Mouse (Mus musculus) intestine, embryonic 15.5 days (tissue): ENCODE measurements at regions not wholly inside any gene's neighbourhood (a gene's known extent, or its start where the extent isn't known, plus 50 kb on each side); places are given as distances from the start of the nearest gene placed in this dataset.
A peak's percentile ranks its signal among the peaks of the same experiment; 100 is the strongest.
"Not testable (repeated sequence)": the region's sequence is repeated elsewhere in the genome, so short reads cannot be mapped to it uniquely, and the experiment has no call there.

ENCODE experiments used
- ATAC-seq: fragments of 200-750 bp; cut with Nextera tagmentation; 2 replicates; pipeline ENCODE4 v1.8.0; 2017; ENCODE audit warnings: moderate TSS enrichment, moderate library complexity
- H3K27ac ChIP-seq: fragments of 300-500 bp; sonication (generic); 2 replicates; pipeline ENCODE4 v1.5.1; 2015; ENCODE audit warnings: mild to moderate bottlenecking, inconsistent platforms
- H3K27me3 ChIP-seq: fragments of 300-500 bp; sonication (generic); replicated peaks from 2 replicates; pipeline ENCODE4 v1.6.1; 2015; ENCODE audit warnings: inconsistent platforms
- H3K36me3 ChIP-seq: fragments of 300-500 bp; sonication (generic); 2 replicates; pipeline ENCODE4 v1.6.1; 2015; ENCODE audit warnings: inconsistent platforms
- H3K4me1 ChIP-seq: fragments of 300-500 bp; sonication (generic); replicated peaks from 2 replicates; pipeline ENCODE4 v1.6.1; 2015; ENCODE audit warnings: inconsistent platforms
- H3K4me2 ChIP-seq: fragments of 300-500 bp; sonication (generic); replicated peaks from 2 replicates; pipeline ENCODE4 v1.6.1; 2015; ENCODE audit warnings: mild to moderate bottlenecking, inconsistent platforms
- H3K4me3 ChIP-seq: fragments of 300-500 bp; sonication (generic); replicated peaks from 2 replicates; pipeline ENCODE4 v1.5.1; 2015; ENCODE audit warnings: inconsistent platforms
- H3K9ac ChIP-seq: fragments of 300-500 bp; sonication (generic); 2 replicates; pipeline ENCODE4 v1.6.1; 2015; ENCODE audit warnings: inconsistent platforms
- H3K9me3 ChIP-seq: fragments of 300-500 bp; sonication (generic); 2 replicates; pipeline ENCODE4 v1.6.1; 2016; ENCODE audit warnings: inconsistent platforms
- WGBS: fragments of 180-500 bp; shearing (Covaris S2); methylation state at CpG from one replicate; pipeline ENCODE4 v1.1.7; 2015; 5-methylcytosine and 5-hydroxymethylcytosine counted together

DNA sequence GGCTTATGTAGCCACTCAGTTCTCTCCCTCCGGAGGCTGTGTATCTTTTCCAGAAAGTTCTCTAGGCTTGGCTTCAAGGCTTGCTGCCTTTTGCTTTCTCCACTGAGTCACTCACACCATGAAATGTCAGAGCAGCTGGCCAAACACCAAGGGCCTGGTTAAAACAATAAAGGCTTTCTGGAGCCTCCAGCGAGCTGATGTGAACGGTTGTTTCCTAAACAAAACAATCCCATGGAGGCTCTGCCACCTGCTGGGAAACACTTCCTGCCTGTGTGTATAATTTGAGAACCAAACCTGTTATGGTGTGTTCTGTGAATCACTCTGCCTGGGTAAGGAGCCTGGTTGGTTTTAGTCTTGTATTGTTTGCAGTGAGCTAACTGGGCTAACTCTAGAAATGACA lies 96.7 kb upstream of the Tspan5 start:
- H3K27me3 ChIP-seq: no peaks in the 10 kb centered on the region
- H3K4me2 ChIP-seq: no peak overlapping the region
- H3K4me1 ChIP-seq: peaks cover 9% of the 10 kb centered on the region; the same call in 1 of the 2 replicates
- H3K4me3 ChIP-seq: no peak overlapping the region
- H3K27ac ChIP-seq: no peak overlapping the region
- ATAC-seq: no peak
- H3K9me3 ChIP-seq: no peaks in the 10 kb centered on the region
- WGBS: 26% methylated on average over 3 of the region's 3 CpGs
- no peak overlapping the region for H3K9ac ChIP-seq
- no peaks in the 10 kb centered on the region for H3K36me3 ChIP-seq

DNA sequence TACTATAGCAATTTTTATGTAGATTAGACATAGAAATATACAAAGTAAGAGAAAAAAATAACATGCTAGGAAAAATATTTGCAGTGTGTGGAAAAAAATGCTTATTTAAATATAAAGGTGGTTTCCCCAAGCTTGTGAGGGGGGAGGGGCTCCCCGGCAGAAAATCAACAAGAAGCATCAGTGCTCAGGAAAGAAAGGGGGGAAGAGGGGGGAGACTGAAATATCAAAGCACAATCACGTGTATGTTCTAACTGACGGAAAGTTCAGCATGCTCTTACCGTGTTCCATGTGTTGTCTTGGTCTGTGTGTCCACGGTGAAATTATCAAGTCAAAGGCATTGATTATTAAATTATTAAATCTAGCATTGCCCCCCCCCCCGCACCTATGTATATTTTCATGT lies 92.3 kb upstream of the Tspan5 start:
- no peak for ATAC-seq
- H3K4me1 ChIP-seq: peaks cover under 1% of the 10 kb centered on the region; the same call in 1 of the 2 replicates
- no peak overlapping the region for H3K27ac ChIP-seq
- H3K36me3 ChIP-seq: no peaks in the 10 kb centered on the region
- no peak overlapping the region for H3K9ac ChIP-seq
- H3K27me3 ChIP-seq: no peaks in the 10 kb centered on the region
- H3K4me2 ChIP-seq: no peak overlapping the region
- H3K9me3 ChIP-seq: no peaks in the 10 kb centered on the region
- H3K4me3 ChIP-seq: no peak overlapping the region
- 95% methylated on average over 6 of the region's 6 CpGs for WGBS

DNA sequence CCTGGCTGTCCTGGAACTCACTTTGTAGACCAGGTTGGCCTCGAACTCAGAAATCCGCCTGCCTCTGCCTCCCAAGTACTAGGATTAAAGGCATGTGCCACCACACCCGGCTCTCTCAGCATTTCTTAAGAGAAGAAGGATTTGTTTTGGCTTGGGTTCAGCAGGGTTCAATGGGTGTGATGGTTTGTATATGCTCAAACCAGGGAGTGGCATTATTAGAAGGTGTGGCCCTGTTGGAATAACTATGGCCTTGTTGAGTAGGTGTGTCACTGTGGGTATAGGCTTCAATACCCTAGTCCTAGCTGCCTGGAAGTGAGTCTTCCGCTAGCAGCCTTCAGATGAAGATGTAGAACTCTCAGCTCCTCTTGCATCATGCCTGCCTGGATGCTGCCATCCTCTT lies 91.3 kb upstream of the Tspan5 start:
- ATAC-seq: not testable (repeated sequence)

DNA sequence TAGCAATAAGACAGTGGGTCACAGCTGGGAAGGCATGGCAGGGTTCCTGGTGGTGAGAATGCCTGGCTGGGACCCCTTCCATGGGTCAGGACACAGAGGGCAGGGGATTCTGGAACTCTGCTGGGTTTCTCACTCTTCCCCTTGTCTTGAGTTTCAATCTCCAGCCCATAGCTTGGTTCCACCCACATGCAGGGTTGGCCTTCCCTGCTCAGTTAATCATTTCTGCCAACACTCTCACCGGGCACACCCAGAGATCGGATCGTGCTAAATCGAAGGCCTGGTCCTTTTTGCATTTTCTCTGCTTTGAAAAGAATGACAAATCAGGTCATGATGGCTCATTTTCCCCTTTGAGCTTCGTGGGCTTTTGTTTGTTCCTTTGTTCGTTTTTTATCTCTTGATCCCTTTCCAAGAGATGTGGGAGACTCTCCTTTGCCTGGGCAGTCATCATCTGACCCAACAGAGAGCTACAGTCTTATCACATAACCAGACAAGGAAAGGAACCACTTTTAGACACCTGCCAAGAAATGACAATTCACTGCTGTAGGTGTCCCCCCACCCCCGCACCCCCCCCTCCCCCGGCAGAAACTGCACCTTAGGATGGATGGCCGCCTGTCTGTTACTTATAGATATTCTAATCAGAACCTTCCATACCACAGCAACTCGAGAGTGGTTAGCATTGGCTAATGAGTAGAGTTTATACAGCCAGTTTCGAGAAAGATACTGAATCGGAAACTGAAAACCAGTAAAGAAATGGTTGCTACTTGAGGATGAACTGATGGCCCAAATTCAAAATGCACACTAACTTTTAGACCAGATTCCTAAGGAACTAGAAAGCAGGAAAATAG lies 90.4 kb upstream of the Tspan5 start:
- H3K4me3 ChIP-seq: no peak overlapping the region
- WGBS: 91% methylated on average over 12 of the region's 12 CpGs
- no peaks in the 10 kb centered on the region for H3K9me3 ChIP-seq
- H3K4me2 ChIP-seq: no peak overlapping the region
- no peak overlapping the region for H3K27ac ChIP-seq
- no peaks in the 10 kb centered on the region for H3K36me3 ChIP-seq
- H3K9ac ChIP-seq: no peak overlapping the region
- no peaks in the 10 kb centered on the region for H3K27me3 ChIP-seq
- ATAC-seq: no peak
- no peaks in the 10 kb centered on the region for H3K4me1 ChIP-seq

More for the DNA sequence above, 91.3 kb upstream of the Tspan5 start:
- H3K4me2 ChIP-seq, H3K4me3 ChIP-seq, H3K4me1 ChIP-seq, H3K36me3 ChIP-seq, H3K27ac ChIP-seq, H3K9me3 ChIP-seq, H3K27me3 ChIP-seq, H3K9ac ChIP-seq: not testable (repeated sequence)
- WGBS: 93% methylated on average over 4 of the region's 4 CpGs

DNA sequence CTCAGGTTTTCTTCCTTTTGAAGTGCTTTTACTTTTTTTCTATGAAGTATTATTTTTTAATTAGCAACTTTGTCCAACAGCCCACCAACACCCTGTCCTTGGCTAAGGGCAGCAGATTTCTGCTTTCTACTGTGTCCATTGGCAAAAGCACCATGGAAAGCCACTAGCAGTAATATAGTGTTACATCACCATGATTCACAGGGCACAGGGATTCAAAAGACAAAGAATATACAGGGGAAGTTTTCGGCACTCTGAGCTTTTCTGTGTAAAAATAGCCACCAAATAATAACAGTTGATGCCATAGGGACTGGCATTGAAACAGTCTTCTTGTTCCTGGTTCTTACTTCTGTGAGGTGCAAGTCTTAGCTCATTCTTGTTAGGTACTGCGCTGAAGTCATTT lies 89.8 kb upstream of the Tspan5 start:
- Histone ChIP-seq H3K9ac (no peak overlapping the region), H3K27ac (no peak overlapping the region), H3K36me3 (no peaks in the 10 kb centered on the region), H3K4me3 (no peak overlapping the region), H3K4me2 (no peak overlapping the region), H3K4me1 (no peaks in the 10 kb centered on the region), H3K27me3 (no peaks in the 10 kb centered on the region), H3K9me3 (no peaks in the 10 kb centered on the region)
- 89% methylated on average over 2 of the region's 2 CpGs for WGBS
- ATAC-seq: no peak

DNA sequence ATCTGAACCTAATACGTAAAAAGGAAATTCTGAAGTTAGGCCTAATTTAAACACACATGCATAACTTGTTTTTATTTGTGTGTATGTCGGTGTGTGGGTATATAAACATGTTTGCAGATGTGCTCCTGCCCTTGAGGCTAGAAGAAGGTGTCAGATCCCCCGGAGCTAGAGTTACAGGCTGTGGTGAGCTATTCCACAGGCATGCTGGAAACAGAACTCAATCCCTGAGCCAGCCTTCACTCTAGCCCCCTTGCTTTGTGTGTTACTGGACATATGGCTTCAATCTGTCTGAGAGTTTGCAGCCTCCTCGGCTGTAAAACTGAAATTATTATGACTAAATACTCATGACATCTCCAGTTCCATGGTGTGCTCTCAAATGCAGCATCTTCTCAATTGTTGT lies 89.3 kb upstream of the Tspan5 start:
- Histone ChIP-seq H3K4me1 (no peaks in the 10 kb centered on the region), H3K9ac (no peak overlapping the region)

DNA sequence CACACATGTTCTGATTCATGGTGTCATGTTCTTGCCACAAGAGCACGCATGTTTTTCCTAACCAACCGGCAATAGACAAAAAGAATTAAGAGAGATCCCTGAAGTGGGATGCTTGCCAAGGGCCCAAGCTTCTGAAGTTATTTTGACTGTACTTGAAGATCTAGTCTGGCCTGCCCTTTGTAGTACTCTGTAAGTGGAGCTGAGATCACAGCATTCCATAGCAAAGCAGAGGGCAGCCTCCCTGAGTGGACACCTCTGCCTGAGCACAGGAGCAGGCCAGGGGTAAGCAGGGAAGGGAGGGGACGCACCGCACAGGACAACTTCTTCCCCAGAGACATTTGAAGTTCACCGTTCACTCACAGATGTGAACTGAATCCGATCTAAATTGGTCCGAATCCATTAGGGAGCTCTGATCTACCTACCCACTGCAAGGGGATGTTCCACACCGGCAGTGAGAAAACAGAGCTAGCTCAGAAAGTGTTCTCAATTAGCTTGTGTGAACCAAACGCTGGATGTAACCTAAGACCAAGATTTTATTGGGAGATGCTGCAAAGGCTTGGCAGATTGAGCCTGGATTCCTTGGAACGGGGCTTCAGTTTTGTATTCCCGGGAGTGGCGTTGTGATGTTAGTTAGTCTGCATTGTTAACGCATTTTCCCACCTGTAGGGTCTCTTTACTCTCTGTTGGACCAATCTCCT lies 88.3 kb upstream of the Tspan5 start:
- no peak for ATAC-seq
- Histone ChIP-seq H3K4me2 (no peak overlapping the region), H3K4me3 (no peak overlapping the region), H3K36me3 (no peaks in the 10 kb centered on the region), H3K27ac (no peak overlapping the region), H3K4me1 (no peaks in the 10 kb centered on the region), H3K27me3 (no peaks in the 10 kb centered on the region), H3K9me3 (no peaks in the 10 kb centered on the region), H3K9ac (no peak overlapping the region)
- 88% methylated on average over 13 of the region's 13 CpGs for WGBS

More for the DNA sequence above, 89.3 kb upstream of the Tspan5 start:
- H3K4me2 ChIP-seq: no peak overlapping the region
- H3K9me3 ChIP-seq: no peaks in the 10 kb centered on the region
- H3K4me3 ChIP-seq: no peak overlapping the region
- H3K27ac ChIP-seq: no peak overlapping the region
- WGBS: 73% methylated on average over 4 of the region's 4 CpGs
- no peaks in the 10 kb centered on the region for H3K27me3 ChIP-seq
- no peaks in the 10 kb centered on the region for H3K36me3 ChIP-seq
- no peak for ATAC-seq

DNA sequence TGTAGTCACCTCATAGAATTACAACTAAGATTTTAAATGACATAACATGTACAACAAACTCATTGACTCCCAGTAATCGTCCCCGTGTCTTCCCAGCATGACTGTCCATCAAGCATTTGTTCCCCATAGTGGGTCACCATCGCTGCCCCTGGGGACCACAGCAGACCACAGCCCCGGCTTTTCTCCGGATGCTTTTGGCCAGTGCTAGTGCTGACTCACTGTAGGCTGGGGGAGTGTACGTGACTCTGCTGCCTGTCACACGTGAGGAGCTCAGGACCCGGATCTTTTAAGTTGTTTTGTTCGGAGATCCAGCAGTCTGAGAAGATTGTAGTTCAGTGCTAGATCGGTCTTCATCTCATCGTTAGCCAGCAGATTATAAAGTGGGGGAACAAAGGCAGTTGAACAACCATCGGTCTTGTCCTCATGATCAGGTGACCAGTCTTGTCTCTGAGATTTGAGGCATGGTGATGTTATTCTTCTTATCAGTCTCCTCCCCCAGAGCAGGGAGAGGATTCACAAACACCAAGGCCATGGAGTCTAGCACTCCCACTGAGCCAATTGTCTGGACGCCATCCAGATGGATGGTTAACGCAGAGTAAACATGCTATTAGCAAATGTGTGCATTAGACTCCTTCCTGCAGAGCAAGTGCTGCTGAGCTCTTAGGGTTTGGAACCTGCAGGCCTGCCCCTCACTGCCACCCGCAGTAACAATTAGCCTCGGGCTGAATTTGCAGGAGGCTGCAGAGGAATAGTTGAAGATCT lies 87.2 kb upstream of the Tspan5 start:
- ATAC-seq: peak; percentile 49
- no peak overlapping the region for H3K27ac ChIP-seq
- WGBS: 68% methylated on average over 16 of the region's 16 CpGs
- H3K4me2 ChIP-seq: no peak overlapping the region
- H3K36me3 ChIP-seq: no peaks in the 10 kb centered on the region
- H3K4me3 ChIP-seq: no peak overlapping the region
- H3K27me3 ChIP-seq: no peaks in the 10 kb centered on the region
- H3K9ac ChIP-seq: no peak overlapping the region
- no peaks in the 10 kb centered on the region for H3K4me1 ChIP-seq
- H3K9me3 ChIP-seq: no peaks in the 10 kb centered on the region

DNA sequence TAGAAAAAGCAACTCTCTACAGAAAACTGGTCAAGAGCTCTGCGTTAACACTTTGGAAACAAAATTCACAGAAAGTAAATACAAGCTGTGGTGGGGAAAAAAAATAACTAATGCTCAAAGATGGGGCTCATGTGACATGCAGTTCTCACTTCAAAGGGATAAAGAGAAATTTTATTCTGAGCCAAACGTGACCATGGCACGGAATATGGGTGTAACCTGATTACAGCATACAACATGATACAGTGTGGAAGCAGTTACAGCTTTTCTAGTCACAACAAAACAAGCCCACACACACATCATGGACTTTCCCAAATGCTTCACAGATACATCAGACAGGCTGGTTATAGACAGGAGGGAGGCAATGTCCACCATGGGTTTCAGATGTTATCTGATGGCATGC lies 86.5 kb upstream of the Tspan5 start:
- no peaks in the 10 kb centered on the region for H3K9me3 ChIP-seq
- H3K36me3 ChIP-seq: no peaks in the 10 kb centered on the region
- no peak overlapping the region for H3K4me3 ChIP-seq
- no peak overlapping the region for H3K4me2 ChIP-seq
- no peak overlapping the region for H3K27ac ChIP-seq
- H3K9ac ChIP-seq: no peak overlapping the region
- no peaks in the 10 kb centered on the region for H3K4me1 ChIP-seq
- no peaks in the 10 kb centered on the region for H3K27me3 ChIP-seq
- 69% methylated on average over 3 of the region's 3 CpGs for WGBS
- ATAC-seq: no peak

DNA sequence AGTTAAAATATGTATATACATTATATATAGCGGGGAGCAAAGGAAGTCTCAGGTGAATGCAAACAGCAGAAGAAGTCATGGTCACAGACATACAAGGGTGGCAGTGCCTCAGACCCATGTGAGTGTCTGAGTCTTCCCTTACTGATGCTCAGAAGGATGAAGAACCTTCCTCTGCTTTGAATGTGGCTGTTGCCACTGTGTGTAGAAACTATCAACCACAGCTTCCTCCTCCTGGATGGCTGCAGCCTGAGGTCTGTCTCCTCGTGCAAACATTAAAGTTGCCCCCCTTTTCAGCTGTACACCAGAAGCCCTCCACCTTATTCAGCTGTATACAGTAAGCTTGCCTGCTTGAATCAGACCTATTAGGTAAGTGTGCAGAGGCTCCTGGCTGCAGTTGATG lies 79.4 kb upstream of the Tspan5 start:
- no peak for ATAC-seq
- H3K4me2 ChIP-seq: no peak overlapping the region
- WGBS: 82% methylated on average over 2 of the region's 2 CpGs
- H3K4me3 ChIP-seq: no peak overlapping the region
- no peaks in the 10 kb centered on the region for H3K36me3 ChIP-seq
- no peaks in the 10 kb centered on the region for H3K27me3 ChIP-seq
- no peak overlapping the region for H3K27ac ChIP-seq
- no peaks in the 10 kb centered on the region for H3K9me3 ChIP-seq
- no peaks in the 10 kb centered on the region for H3K4me1 ChIP-seq
- H3K9ac ChIP-seq: no peak overlapping the region

DNA sequence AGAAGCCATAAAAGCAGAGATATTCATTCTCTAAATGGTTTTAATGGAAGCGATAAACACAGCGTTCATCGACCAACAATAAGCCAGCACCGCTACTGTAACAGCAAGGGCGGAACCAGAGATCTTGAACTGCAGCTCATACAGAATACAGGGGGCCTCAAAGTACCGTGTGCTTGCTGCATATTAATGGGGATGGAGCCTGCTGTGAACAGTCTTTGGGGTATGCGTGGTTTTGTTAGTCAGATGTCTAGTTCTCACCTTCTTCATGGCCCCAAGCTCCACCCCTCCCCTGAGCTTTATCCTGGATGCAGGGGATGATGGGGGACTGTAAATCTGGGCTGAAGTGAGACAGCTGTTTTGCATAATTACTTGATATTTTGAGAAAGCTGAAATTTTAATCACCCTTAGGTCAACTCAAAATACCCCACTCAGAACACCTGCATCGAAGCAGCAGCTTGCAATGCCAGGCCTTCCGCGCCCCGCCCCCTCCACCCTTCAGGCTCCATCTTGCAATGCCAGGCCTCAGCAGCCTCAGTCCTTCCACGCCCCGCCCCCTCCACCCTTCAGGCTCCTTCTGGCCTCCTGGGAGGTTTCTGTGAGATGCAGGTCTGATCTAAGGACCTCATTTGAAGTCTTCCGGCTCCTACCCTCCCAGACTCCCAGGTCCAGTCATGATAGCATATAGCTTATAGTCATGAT lies 73.5 kb upstream of the Tspan5 start:
- 86% methylated on average over 14 of the region's 14 CpGs for WGBS
- no peak for ATAC-seq
- H3K4me2 ChIP-seq: no peak overlapping the region
- H3K9ac ChIP-seq: no peak overlapping the region
- no peak overlapping the region for H3K4me3 ChIP-seq
- no peak overlapping the region for H3K27ac ChIP-seq
- H3K36me3 ChIP-seq: no peaks in the 10 kb centered on the region
- H3K4me1 ChIP-seq: no peaks in the 10 kb centered on the region
- no peaks in the 10 kb centered on the region for H3K9me3 ChIP-seq
- H3K27me3 ChIP-seq: no peaks in the 10 kb centered on the region

DNA sequence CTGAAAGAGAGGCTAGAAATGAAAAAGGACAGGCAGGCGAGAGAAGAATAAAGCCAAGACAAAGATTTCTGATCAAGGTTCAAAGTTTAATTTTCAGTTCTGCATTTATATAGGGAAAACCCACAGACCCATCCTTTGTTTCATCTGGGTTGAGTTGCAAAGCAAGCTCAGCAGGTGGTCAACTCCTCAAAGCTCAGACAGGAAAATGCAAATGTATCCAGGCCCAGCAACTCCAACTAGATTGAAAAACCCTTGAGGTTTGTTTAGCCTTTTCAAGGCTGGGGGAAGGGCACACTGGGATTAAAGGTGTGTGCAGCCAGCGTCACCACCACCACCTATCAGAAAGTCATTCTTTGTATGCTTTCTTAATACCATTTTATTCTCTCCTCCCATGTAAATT lies 66.1 kb upstream of the Tspan5 start:
- Histone ChIP-seq H3K4me2 (no peak overlapping the region), H3K27me3 (no peaks in the 10 kb centered on the region), H3K36me3 (no peaks in the 10 kb centered on the region), H3K4me3 (no peak overlapping the region), H3K4me1 (no peaks in the 10 kb centered on the region), H3K9ac (no peak overlapping the region), H3K27ac (no peak overlapping the region), H3K9me3 (no peaks in the 10 kb centered on the region)
- WGBS: 64% methylated on average over 2 of the region's 2 CpGs
- no peak for ATAC-seq
